Mouse (Mus musculus) kidney, postnatal 0 days (tissue): ENCODE data around the gene Mlip. TPM values are rescaled to one million over a fixed set of nuclear protein-coding genes. Genes with fewer than 3 reads are reported as not detected.

Experiments
- ATAC-seq: fragments of 200-750 bp; cut with Nextera tagmentation; replicated peaks from 2 replicates; pipeline ENCODE4 v1.8.0; 2017; ENCODE audit warnings: low read depth, moderate number of reproducible peaks, moderate TSS enrichment, moderate library complexity; ENCODE audit not compliant: low FRiP score
- DNase-seq: peaks from one replicate; pipeline ENCODE4 v3.0.0-alpha.2; 2016; ENCODE audit warnings: low spot score
- H3K27ac ChIP-seq: fragments of 300-500 bp; sonication (generic); 2 replicates; pipeline ENCODE4 v1.5.1; 2014; ENCODE audit warnings: mild to moderate bottlenecking
- H3K27me3 ChIP-seq: fragments of 300-500 bp; sonication (generic); 2 replicates; pipeline ENCODE4 v1.6.1; 2014; ENCODE audit warnings: low read length, mixed read lengths; ENCODE audit not compliant: insufficient read depth
- H3K36me3 ChIP-seq: fragments of 300-500 bp; sonication (generic); 2 replicates; pipeline ENCODE4 v1.6.1; 2014; ENCODE audit warnings: low read length, mixed read lengths; ENCODE audit not compliant: insufficient read depth
- H3K4me1 ChIP-seq: fragments of 300-500 bp; sonication (generic); replicated peaks from 2 replicates; pipeline ENCODE4 v1.6.1; 2014; ENCODE audit warnings: antibody characterized with exemption, low read length, mixed read lengths; ENCODE audit not compliant: insufficient read depth
- H3K4me2 ChIP-seq: fragments of 300-500 bp; sonication (generic); 2 replicates; pipeline ENCODE4 v1.6.1; 2014; ENCODE audit warnings: mild to moderate bottlenecking, low read length, moderate library complexity, mixed read lengths
- H3K4me3 ChIP-seq: fragments of 300-500 bp; sonication (generic); replicated peaks from 2 replicates; pipeline ENCODE4 v1.5.1; 2014; ENCODE audit warnings: low read depth, low read length
- H3K9ac ChIP-seq: fragments of 300-500 bp; sonication (generic); 2 replicates; pipeline ENCODE4 v1.6.1; 2014; ENCODE audit warnings: low read depth, low read length
- H3K9me3 ChIP-seq: fragments of 300-500 bp; sonication (generic); replicated peaks from 2 replicates; pipeline ENCODE4 v1.6.1; 2016; ENCODE audit warnings: low read length, inconsistent platforms, mixed read lengths
- CTCF ChIP-seq: IDR thresholded peaks from 2 replicates; pipeline ENCODE4 v1.5.1; 2016; ENCODE audit warnings: antibody characterized with exemption, low read depth, mild to moderate bottlenecking, moderate library complexity
- WGBS: fragments of 180-500 bp; shearing (Covaris S2); extraction: QIAGEN DNeasy Blood & Tissue Kit; methylation state at CpG from one replicate; pipeline ENCODE4 v1.1.7; 2014; 5-methylcytosine and 5-hydroxymethylcytosine counted together
- polyA plus RNA-seq: library from polyadenylated mRNA; unstranded; fragments of >200 nt; fragmentation: Nextera tagmentation; extraction: Ambion mirVana; gene quantifications from 2 replicates; pipeline ENCODE4 v1.2.1, GENCODE M21; 2015

Mlip gene
- polyA plus RNA-seq, 1 experiment from 2014 or later, result 0.12 TPM

- H3K9ac ChIP-seq, result no peak overlapping the region
- no peak overlapping the region for H3K4me3 ChIP-seq
- no peaks in the 10 kb centered on the region for H3K27me3 ChIP-seq
- H3K4me1 ChIP-seq, result no peaks in the 10 kb centered on the region
- ATAC-seq, result no peak
- H3K36me3 ChIP-seq, result no peaks in the 10 kb centered on the region
- no peak for DNase-seq
- H3K4me2 ChIP-seq, result no peak overlapping the region
- no peaks in the 10 kb centered on the region for H3K9me3 ChIP-seq
- no peak overlapping the region for H3K27ac ChIP-seq
- WGBS, result 81% methylated on average over 3 of the region's 3 CpGs
- no peak for TF ChIP-seq CTCF
Measured at GRCm38 (mm10) chr9:77179486-77179885, 173.3 kb downstream of the Mlip start.

GRCm38 (mm10) chr9:77175870-77176269 is 176.9 kb downstream of the Mlip start:
- no peaks in the 10 kb centered on the region for H3K27me3 ChIP-seq
- H3K4me3 ChIP-seq, result no peak overlapping the region
- H3K4me1 ChIP-seq, result no peaks in the 10 kb centered on the region
- H3K9me3 ChIP-seq, result no peaks in the 10 kb centered on the region
- no peak overlapping the region for H3K4me2 ChIP-seq
- no peak overlapping the region for H3K9ac ChIP-seq
- no peak for TF ChIP-seq CTCF
- no peak for DNase-seq
- H3K36me3 ChIP-seq, result no peaks in the 10 kb centered on the region
- ATAC-seq, result no peak
- WGBS, result 77% methylated on average over 3 of the region's 3 CpGs
- no peak overlapping the region for H3K27ac ChIP-seq

- no peak for DNase-seq
- no peaks in the 10 kb centered on the region for H3K4me1 ChIP-seq
- H3K9me3 ChIP-seq, result no peaks in the 10 kb centered on the region
- no peaks in the 10 kb centered on the region for H3K27me3 ChIP-seq
- no peaks in the 10 kb centered on the region for H3K36me3 ChIP-seq
- TF ChIP-seq CTCF, result no peak
- ATAC-seq, result no peak
- no peak overlapping the region for H3K4me2 ChIP-seq
- 79% methylated on average over 5 of the region's 5 CpGs for WGBS
- no peak overlapping the region for H3K27ac ChIP-seq
- H3K4me3 ChIP-seq, result no peak overlapping the region
- no peak overlapping the region for H3K9ac ChIP-seq
Measured at GRCm38 (mm10) chr9:77172044-77172443, 180.7 kb downstream of the Mlip start.

GRCm38 (mm10) chr9:77165877-77166276 is 186.9 kb downstream of the Mlip start:
- no peaks in the 10 kb centered on the region for H3K27me3 ChIP-seq
- 66% methylated on average over 6 of the region's 6 CpGs for WGBS
- H3K4me1 ChIP-seq, result no peaks in the 10 kb centered on the region
- H3K9me3 ChIP-seq, result no peaks in the 10 kb centered on the region
- H3K4me2 ChIP-seq, result no peak overlapping the region
- H3K36me3 ChIP-seq, result no peaks in the 10 kb centered on the region
- DNase-seq (no peak), ATAC-seq (no peak)
- H3K27ac ChIP-seq, result no peak overlapping the region
- H3K4me3 ChIP-seq, result no peak overlapping the region
- no peak for TF ChIP-seq CTCF
- no peak overlapping the region for H3K9ac ChIP-seq

- DNase-seq (no peak), ATAC-seq (no peak)
- no peaks in the 10 kb centered on the region for H3K27me3 ChIP-seq
- H3K4me1 ChIP-seq, result no peaks in the 10 kb centered on the region
- no peak overlapping the region for H3K27ac ChIP-seq
- no peak for TF ChIP-seq CTCF
- H3K4me3 ChIP-seq, result no peak overlapping the region
- 44% methylated on average over 5 of the region's 5 CpGs for WGBS
- no peak overlapping the region for H3K9ac ChIP-seq
- H3K9me3 ChIP-seq, result no peaks in the 10 kb centered on the region
- no peaks in the 10 kb centered on the region for H3K36me3 ChIP-seq
- no peak overlapping the region for H3K4me2 ChIP-seq
Measured at GRCm38 (mm10) chr9:77161764-77162163, 191.0 kb downstream of the Mlip start.

GRCm38 (mm10) chr9:77160277-77160926 is 192.4 kb downstream of the Mlip start:
- Histone ChIP-seq H3K4me2 (no peak overlapping the region), H3K36me3 (no peaks in the 10 kb centered on the region), H3K9ac (no peak overlapping the region), H3K27me3 (no peaks in the 10 kb centered on the region), H3K27ac (no peak overlapping the region), H3K4me3 (no peak overlapping the region), H3K9me3 (no peaks in the 10 kb centered on the region), H3K4me1 (no peaks in the 10 kb centered on the region)
- 64% methylated on average over 4 of the region's 4 CpGs for WGBS
- ATAC-seq, result no peak
- no peak for DNase-seq
- no peak for TF ChIP-seq CTCF
